Mouse (Mus musculus) heart, embryonic 12.5 days (tissue): ENCODE data around the gene Rnf186. TPM values are rescaled to one million over a fixed set of nuclear protein-coding genes. Genes with fewer than 3 reads are reported as not detected.
A peak's percentile ranks its signal among the peaks of the same experiment; 100 is the strongest.

Experiments used
- ATAC-seq: fragments of 200-750 bp; cut with Nextera tagmentation; 2 replicates; pipeline ENCODE4 v1.8.0; 2017; ENCODE audit warnings: moderate TSS enrichment, moderate library complexity; ENCODE audit not compliant: insufficient number of reproducible peaks, low FRiP score
- H3K27ac ChIP-seq: fragments of 300-500 bp; sonication (generic); 2 replicates; pipeline ENCODE4 v1.5.1; 2016; ENCODE audit warnings: mild to moderate bottlenecking, moderate library complexity; ENCODE audit not compliant: poor library complexity, severe bottlenecking
- H3K27me3 ChIP-seq: fragments of 300-500 bp; sonication (generic); replicated peaks from 2 replicates; pipeline ENCODE4 v1.6.1; 2016; ENCODE audit warnings: mild to moderate bottlenecking, moderate library complexity
- H3K36me3 ChIP-seq: fragments of 300-500 bp; sonication (generic); 2 replicates; pipeline ENCODE4 v1.6.1; 2016; ENCODE audit warnings: mild to moderate bottlenecking, moderate library complexity
- H3K4me1 ChIP-seq: fragments of 300-500 bp; sonication (generic); replicated peaks from 2 replicates; pipeline ENCODE4 v1.6.1; 2016; ENCODE audit warnings: mild to moderate bottlenecking
- H3K4me2 ChIP-seq: fragments of 300-500 bp; sonication (generic); 2 replicates; pipeline ENCODE4 v1.6.1; 2016; ENCODE audit warnings: mild to moderate bottlenecking, moderate library complexity
- H3K4me3 ChIP-seq: fragments of 300-500 bp; sonication (generic); 2 replicates; pipeline ENCODE4 v1.5.1; 2016; ENCODE audit warnings: mild to moderate bottlenecking
- H3K9ac ChIP-seq: fragments of 300-500 bp; sonication (generic); 2 replicates; pipeline ENCODE4 v1.6.1; 2016; ENCODE audit warnings: mild to moderate bottlenecking, moderate library complexity
- H3K9me3 ChIP-seq: fragments of 300-500 bp; sonication (generic); replicated peaks from 2 replicates; pipeline ENCODE4 v1.6.1; 2016; ENCODE audit warnings: mild to moderate bottlenecking, moderate library complexity
- WGBS: fragments of 180-500 bp; shearing (Covaris S2); methylation state at CpG from one replicate; pipeline ENCODE4 v1.1.7; 2016; 5-methylcytosine and 5-hydroxymethylcytosine counted together
- polyA plus RNA-seq: library from polyadenylated mRNA; unstranded; fragments of >200 nt; fragmentation: Nextera tagmentation; extraction: Ambion mirVana; gene quantifications from 2 replicates; pipeline ENCODE4 v1.2.1, GENCODE M21; 2016

Gene Rnf186
- not detected in 2 replicates for polyA plus RNA-seq

DNA sequence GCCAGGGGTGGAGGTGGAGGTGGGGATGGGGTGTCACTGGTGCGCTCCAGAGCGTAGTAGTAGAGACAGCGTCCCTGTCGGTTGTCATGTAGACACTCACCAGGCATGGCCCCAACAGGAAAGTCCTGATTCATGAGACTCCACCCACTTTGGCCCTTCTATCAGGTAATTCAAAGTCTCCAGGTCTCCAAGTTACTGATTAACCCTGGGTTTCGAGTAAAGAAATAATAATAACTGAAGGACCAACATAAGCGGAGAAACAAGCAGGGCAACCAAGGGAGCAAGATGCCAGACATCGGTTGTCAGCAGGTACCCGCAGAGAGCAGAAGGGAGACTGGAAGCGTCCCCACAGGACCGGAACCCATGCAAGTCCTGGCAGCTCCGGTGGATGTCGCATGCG, at the start of gene Rnf186:
Rnf186 (plus strand) TSS at position 247 of the 400 bp plus-strand sequence.
- H3K36me3 ChIP-seq: no peaks in the 10 kb centered on the region
- WGBS: 80% methylated on average over 13 of the region's 13 CpGs
- no peak within 1 kb of the TSS for H3K4me2 ChIP-seq
- H3K27ac ChIP-seq: no peak within 1 kb of the TSS
- peaks cover 19% of the 10 kb centered on the region; the same call in 1 of the 2 replicates for H3K4me1 ChIP-seq
- no peak within 1 kb of the TSS for H3K4me3 ChIP-seq
- no peaks in the 10 kb centered on the region for H3K9me3 ChIP-seq
- no peaks in the 10 kb centered on the region for H3K27me3 ChIP-seq
- no peak for ATAC-seq
- no peak within 1 kb of the TSS for H3K9ac ChIP-seq

DNA sequence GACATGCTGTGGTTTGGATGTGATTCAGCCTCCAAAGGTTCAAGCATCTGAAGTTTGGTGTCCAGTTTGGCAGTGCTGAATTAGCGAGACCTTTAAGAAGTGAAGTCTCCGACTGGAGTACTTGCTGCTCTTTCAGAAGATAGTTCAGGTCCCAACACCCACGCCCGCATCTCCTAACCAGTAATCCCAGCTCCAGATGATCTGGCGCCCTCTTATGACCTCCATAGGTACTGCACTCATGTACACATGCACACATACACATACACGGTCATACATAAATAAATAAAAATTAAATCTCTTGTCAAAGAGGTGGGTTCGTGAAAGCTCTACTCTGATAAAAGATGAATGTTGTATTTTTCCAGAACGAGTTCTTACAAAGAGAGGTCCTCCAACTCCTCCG, 49.6 kb upstream of the Rnf186 start:
- Histone ChIP-seq H3K27me3 (peaks cover 17% of the 10 kb centered on the region), H3K9ac (no peak overlapping the region), H3K4me1 (peaks cover 11% of the 10 kb centered on the region), H3K4me2 (no peak overlapping the region), H3K9me3 (peaks cover 5% of the 10 kb centered on the region; the same call in 1 of the 2 replicates), H3K36me3 (no peaks in the 10 kb centered on the region), H3K4me3 (no peak overlapping the region), H3K27ac (no peak overlapping the region)
- ATAC-seq: no peak
- WGBS: 76% methylated on average over 9 of the region's 9 CpGs

DNA sequence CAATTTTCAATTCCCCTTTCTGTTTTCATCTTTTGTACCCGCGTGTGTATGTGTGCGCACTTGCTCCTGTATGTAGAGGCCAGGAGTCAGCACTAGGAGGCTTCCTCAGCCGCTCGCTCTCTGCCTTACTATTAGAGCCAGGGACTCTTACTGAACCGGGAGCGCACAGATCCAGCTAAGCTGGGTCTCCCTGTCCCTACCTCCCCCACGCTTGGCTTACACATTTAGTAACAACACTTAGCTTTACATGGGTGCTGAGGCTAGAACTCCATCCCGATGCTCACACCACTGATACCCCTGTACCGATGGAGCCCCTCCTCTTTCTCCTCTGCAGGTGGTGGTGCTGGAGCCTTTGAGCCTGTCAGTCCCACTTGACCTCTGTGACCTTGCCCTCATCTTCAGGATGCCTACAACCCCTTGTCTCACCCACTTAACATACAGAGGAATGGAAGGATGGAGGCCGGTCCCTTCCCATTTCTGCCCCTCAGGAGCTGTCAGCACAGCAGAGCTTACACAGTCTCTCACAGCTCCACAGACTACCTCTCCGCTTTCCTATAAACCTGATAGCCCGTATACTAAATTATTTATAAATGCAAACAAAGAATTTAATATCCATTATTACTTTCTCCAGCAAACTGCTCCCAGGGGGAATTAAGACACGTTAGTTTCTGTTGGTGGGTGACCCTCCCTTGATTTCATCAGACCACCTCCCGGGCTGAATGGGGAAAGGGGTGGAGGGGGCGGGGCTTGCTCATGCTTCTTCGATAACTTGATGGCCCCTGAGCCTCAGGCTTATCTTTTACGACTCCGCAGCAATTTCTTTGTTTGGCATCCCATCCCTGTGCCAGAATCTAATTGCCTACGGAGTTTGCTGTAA, 45.4 kb upstream of the Rnf186 start:
- peak overlapping the region; percentile 59 for H3K4me2 ChIP-seq
- peaks cover 5% of the 10 kb centered on the region; the same call in 1 of the 2 replicates for H3K9me3 ChIP-seq
- no peak overlapping the region for H3K27ac ChIP-seq
- H3K27me3 ChIP-seq: peaks cover 22% of the 10 kb centered on the region
- no peak for ATAC-seq
- 0 out of 2 replicates have a peak overlapping the region, but pooled peaks have one; percentile 17 for H3K4me3 ChIP-seq
- H3K36me3 ChIP-seq: no peaks in the 10 kb centered on the region
- WGBS: 35% methylated on average over 20 of the region's 20 CpGs
- peaks cover 3% of the 10 kb centered on the region for H3K4me1 ChIP-seq
- H3K9ac ChIP-seq: peak overlapping the region; percentile 30; the same call in 1 of the 2 replicates

DNA sequence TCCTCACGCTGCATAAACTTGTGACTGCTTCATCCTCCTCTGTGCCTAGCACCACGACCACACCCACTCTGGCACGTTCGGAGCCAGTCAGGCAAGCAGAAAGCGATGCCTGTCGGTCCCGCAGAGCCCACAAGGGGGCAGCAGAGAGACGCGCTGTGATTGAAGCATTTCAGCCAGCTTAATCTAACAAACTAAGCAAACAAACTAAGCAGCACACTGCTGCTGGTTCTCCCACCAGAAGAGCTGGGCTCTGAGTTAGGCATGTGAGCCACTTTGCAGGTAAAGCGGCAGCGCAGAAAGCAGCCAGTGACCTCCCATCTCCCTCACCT, 44.8 kb upstream of the Rnf186 start:
- peaks cover 3% of the 10 kb centered on the region; the same call in 1 of the 2 replicates for H3K9me3 ChIP-seq
- peaks cover 3% of the 10 kb centered on the region for H3K4me1 ChIP-seq
- no peak for ATAC-seq
- no peak overlapping the region for H3K27ac ChIP-seq
- peak overlapping the region; percentile 30; the same call in 1 of the 2 replicates for H3K9ac ChIP-seq
- 2% methylated on average over 11 of the region's 11 CpGs for WGBS
- 0 out of 2 replicates have a peak overlapping the region, but pooled peaks have one; percentile 17 for H3K4me3 ChIP-seq
- no peaks in the 10 kb centered on the region for H3K36me3 ChIP-seq
- H3K27me3 ChIP-seq: peaks cover 22% of the 10 kb centered on the region
- peak overlapping the region; percentile 59 for H3K4me2 ChIP-seq

DNA sequence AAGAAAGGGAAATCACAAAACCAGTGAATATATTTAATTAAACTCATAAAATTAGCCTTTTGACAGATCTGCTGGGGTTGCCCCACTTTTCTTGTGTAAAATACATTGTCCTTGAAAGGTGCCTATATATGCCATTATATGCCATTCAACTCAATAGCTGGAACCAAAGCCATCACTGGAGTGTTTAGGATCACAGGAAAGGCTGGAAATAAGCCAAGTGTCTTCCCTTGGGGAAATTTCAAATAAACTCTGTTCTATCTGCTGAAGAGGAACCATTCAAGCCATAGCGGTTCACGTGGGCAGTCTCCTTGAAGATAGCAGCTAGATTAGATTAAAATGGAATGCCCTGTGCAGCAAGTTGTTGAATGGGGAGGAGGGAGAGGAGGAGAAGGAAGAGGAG, 41.4 kb upstream of the Rnf186 start:
- no peak overlapping the region for H3K9ac ChIP-seq
- H3K27me3 ChIP-seq: peaks cover 28% of the 10 kb centered on the region
- WGBS: 24% methylated on average over 2 of the region's 2 CpGs
- no peak overlapping the region for H3K4me3 ChIP-seq
- H3K4me2 ChIP-seq: no peak overlapping the region
- H3K4me1 ChIP-seq: peaks cover 3% of the 10 kb centered on the region
- ATAC-seq: no peak
- no peaks in the 10 kb centered on the region for H3K9me3 ChIP-seq
- no peak overlapping the region for H3K27ac ChIP-seq
- no peaks in the 10 kb centered on the region for H3K36me3 ChIP-seq

DNA sequence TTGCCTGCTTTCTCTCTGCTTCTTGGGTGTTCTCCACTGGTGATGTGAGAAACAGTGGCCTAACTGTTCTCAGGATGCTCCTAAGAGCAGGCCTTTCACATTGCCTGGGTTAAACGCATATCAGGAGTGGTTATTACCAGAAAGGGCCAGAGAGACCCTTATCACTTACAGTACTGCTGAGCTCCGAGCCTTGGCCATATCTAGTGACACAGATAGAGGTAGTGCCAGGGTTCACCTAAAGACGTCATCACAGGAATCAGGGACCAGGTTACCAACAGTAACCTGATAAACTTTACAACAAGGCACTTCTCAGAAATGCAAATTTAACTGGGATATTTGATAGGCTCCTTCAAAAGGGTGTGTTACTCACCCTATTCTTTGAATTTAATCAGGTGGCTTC, 33.0 kb upstream of the Rnf186 start:
- 0 out of 2 replicates have a peak, but pooled peaks cover 9% of the 10 kb centered on the region for H3K27me3 ChIP-seq
- no peak overlapping the region for H3K4me2 ChIP-seq
- H3K4me1 ChIP-seq: no peaks in the 10 kb centered on the region
- no peak for ATAC-seq
- H3K4me3 ChIP-seq: no peak overlapping the region
- H3K9me3 ChIP-seq: no peaks in the 10 kb centered on the region
- H3K9ac ChIP-seq: no peak overlapping the region
- WGBS: 30% methylated on average over 3 of the region's 3 CpGs
- no peak overlapping the region for H3K27ac ChIP-seq
- H3K36me3 ChIP-seq: no peaks in the 10 kb centered on the region

DNA sequence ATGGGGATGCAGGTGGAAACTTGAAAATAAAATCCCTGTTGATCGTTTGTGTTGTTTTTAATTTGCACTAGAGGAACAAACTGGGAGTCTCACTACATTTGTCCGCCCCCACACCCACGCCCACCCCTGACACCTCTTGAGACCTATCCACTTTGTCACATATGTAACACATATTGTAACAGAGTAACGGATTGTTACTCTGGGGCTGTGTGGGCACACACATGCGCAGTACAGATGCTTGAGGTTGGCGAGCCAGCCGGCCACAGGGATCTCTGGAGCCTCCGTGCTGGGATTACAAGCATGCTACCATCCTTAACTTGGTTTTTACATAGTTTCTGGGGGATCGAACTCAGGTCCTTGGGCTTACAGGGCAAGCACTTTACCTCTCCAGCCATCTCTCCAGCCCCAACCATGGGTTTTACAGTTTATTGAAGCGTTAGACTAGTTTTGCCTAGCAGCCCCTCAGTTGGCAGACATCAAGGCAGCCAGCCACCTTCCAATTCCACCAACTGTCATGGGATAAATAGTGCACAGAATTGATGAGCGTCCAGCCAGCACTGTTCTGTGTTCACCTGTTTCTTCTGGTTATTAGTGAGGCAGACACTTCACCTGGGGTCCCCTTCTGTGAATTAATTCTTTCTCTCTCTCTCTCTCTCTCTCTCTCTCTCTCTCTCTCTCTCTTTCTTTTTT, 32.3 kb upstream of the Rnf186 start:
- Histone ChIP-seq H3K4me3 (no peak overlapping the region), H3K4me1 (no peaks in the 10 kb centered on the region; the same call in 1 of the 2 replicates), H3K27me3 (0 out of 2 replicates have a peak, but pooled peaks cover 9% of the 10 kb centered on the region), H3K4me2 (no peak overlapping the region), H3K9me3 (no peaks in the 10 kb centered on the region), H3K9ac (no peak overlapping the region), H3K36me3 (no peaks in the 10 kb centered on the region), H3K27ac (no peak overlapping the region)
- WGBS: 77% methylated on average over 11 of the region's 11 CpGs
- ATAC-seq: no peak

DNA sequence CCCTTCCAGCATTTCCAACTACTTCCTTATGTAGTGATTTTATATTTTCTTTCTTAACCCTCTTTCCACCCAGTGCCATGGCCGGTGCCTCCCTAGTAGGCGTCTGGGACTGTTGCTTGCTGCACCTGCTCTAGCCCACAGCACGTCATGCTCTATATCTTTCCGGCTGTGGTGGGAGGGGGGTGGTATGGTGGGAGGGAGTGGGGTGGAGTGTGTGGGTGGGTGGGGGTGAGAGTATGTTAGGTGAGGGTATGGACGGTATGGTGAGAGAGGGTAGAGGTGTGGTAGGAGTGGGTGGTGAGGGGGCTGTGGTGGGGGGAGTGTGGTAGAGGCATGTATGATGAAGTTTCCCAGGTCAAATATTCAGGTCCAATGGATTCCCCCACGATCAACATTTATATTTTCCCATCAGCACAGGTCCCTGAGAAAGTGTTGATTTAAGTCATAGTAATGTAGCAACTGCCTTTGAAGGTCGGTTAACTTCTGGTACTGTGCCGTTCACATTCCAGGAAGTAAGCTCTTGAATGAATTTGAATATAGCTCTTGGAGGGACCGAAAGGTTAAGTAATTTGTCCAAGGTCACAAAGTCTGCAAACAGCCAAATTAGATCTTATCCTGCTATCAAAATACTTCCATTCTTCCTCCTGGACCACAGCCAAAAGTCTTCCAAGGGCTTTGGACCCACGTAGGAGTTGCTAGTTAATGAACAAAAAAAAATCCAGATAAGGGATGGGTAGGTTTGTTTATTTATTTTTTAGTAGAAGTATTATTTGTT, 28.2 kb upstream of the Rnf186 start:
- Histone ChIP-seq H3K4me2 (no peak overlapping the region), H3K4me1 (peaks cover 3% of the 10 kb centered on the region), H3K9me3 (no peaks in the 10 kb centered on the region), H3K27ac (no peak overlapping the region), H3K27me3 (peaks cover 7% of the 10 kb centered on the region; the same call in 1 of the 2 replicates), H3K4me3 (no peak overlapping the region), H3K36me3 (no peaks in the 10 kb centered on the region), H3K9ac (no peak overlapping the region)
- 66% methylated on average over 10 of the region's 10 CpGs for WGBS
- no peak for ATAC-seq

DNA sequence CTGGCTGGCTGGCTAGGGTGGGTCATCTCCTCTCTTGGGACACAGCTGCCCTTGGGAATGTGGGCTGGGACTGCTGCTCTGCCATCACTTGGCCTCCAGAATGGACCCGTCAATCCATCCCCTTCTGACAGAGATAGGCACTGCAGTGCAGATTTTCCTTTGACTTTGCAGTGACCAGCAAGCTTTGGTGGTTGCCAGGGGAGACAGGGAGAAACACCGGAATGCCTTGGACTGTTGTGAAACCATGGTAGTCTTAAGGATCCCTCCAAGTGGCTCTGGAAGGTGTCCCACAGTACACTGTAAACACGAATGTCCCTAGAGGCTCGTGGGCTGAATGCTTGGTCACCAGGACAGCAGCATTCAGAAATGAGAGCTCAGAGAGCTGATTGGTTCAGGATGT, 27.4 kb upstream of the Rnf186 start:
- H3K36me3 ChIP-seq: no peaks in the 10 kb centered on the region
- WGBS: 66% methylated on average over 4 of the region's 4 CpGs
- H3K27ac ChIP-seq: no peak overlapping the region
- no peak overlapping the region for H3K4me3 ChIP-seq
- H3K4me1 ChIP-seq: peaks cover 11% of the 10 kb centered on the region
- no peak overlapping the region for H3K9ac ChIP-seq
- peaks cover 5% of the 10 kb centered on the region; the same call in 1 of the 2 replicates for H3K27me3 ChIP-seq
- H3K4me2 ChIP-seq: no peak overlapping the region
- no peak for ATAC-seq
- H3K9me3 ChIP-seq: no peaks in the 10 kb centered on the region

DNA sequence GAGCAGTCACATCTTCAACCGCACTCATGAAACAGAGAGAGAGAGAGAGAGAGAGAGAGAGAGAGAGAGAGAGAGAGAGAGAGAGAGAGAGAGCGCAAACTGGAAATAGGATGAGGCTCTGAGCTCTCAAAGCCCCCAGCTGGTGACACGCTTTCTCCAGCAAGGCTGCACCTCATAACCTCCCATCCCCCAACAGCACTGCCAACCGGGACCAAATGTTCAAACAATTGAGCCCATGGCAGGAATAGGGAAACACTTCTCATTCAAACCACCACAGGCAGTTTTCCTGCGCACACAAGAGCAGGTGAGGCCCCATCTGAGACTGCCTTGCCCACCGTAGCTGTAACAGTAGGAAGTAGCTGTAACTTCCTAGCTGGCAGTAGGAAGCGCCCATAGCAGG, 25.5 kb upstream of the Rnf186 start:
- no peak overlapping the region for H3K27ac ChIP-seq
- H3K4me3 ChIP-seq: no peak overlapping the region
- H3K27me3 ChIP-seq: peaks cover 4% of the 10 kb centered on the region; the same call in 1 of the 2 replicates
- no peak overlapping the region for H3K4me2 ChIP-seq
- WGBS: 36% methylated on average over 7 of the region's 7 CpGs
- no peak for ATAC-seq
- H3K9me3 ChIP-seq: no peaks in the 10 kb centered on the region
- H3K9ac ChIP-seq: no peak overlapping the region
- H3K36me3 ChIP-seq: no peaks in the 10 kb centered on the region
- H3K4me1 ChIP-seq: peaks cover 12% of the 10 kb centered on the region
